Mouse (Mus musculus) gastrocnemius, adult 2 months (tissue): ENCODE measurements around the gene Cox8c. TPM values are rescaled to one million over a fixed set of nuclear protein-coding genes. Genes with fewer than 3 reads are reported as not detected.

Source experiments
- DNase-seq: peaks from one replicate; pipeline ENCODE4 v3.0.0; 2022
- H3K27ac ChIP-seq: fragments of 200-600 bp; 2 replicates; pipeline ENCODE4 v1.8.1; 2022; ENCODE audit warnings: mild to moderate bottlenecking
- H3K4me3 ChIP-seq: fragments of 200-600 bp; 2 replicates; pipeline ENCODE4 v1.8.1; 2022; ENCODE audit warnings: mild to moderate bottlenecking, moderate library complexity
- CTCF ChIP-seq: fragments of 200-600 bp; IDR thresholded peaks from 2 replicates; pipeline ENCODE4 v1.8.1; 2022; ENCODE audit warnings: antibody characterized with exemption, mild to moderate bottlenecking, moderate library complexity
- intact Hi-C: fragments of 180-260 bp; cut with DNase I; formaldehyde crosslinking; loops from one replicate; pipeline ENCODE4 v1.15.1; 2025
- total RNA-seq, 2 experiments: library from RNA; stranded (reverse); gene quantifications; 2 replicates each; pipeline ENCODE4 v1.2.3; 2021

The Cox8c gene
- total RNA-seq, 2 experiments from 2014 or later = not detected

DNA sequence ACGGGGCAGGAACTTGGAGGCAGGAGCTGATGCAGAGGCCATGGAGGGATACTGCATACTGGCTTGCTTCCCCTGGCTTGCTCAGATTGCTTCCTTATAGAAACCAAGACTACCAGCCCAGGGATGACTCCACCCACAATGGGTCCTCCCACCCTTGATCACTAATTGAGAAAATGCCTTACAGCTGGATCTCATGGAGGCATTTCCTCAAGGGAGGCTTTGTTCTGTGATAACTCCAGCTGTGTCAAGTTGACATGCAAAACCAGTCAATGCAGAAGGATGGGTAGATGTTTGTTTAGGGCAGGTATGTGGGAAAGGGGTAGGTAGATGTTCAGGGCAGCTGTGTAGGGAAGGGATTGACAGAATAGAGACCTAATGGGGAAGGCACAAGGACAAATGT, 31.2 kb downstream of the Cox8c start:
- Histone ChIP-seq H3K4me3 (no peak overlapping the region), H3K27ac (no peak overlapping the region)
- intact Hi-C loops = no loop called here
- no peak for TF ChIP-seq CTCF
- DNase-seq = no peak

- intact Hi-C loops = no loop called here
- TF ChIP-seq CTCF = no peak
- H3K27ac ChIP-seq = no peak overlapping the region
- no peak for DNase-seq
- no peak overlapping the region for H3K4me3 ChIP-seq
These were observed 31.7 kb downstream of the Cox8c start for GRCm38 (mm10) chr12:102930789-102931188.

DNA sequence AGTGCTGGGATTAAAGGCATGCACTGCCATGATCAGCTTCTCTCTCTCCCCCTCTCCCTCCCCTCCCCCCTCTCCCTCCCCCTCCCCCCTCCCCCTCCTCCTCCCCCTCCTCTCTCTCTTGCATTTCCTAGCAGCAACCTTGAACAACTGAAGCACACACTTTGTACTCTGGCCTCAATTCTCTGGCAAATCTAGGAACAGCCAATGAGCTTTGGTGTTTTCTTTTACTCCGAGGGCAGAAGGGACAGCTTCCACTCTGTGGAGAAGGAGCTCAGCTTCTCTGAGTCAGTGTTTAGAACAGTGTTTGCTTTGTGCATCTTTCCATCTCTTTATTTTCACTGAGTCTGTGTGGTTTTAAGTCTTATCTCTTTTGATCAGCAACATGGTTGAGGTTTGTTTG, 36.8 kb downstream of the Cox8c start:
- intact Hi-C loops = no loop called here
- H3K27ac ChIP-seq = no peak overlapping the region
- TF ChIP-seq CTCF = no peak
- H3K4me3 ChIP-seq = no peak overlapping the region
- DNase-seq = no peak

DNA sequence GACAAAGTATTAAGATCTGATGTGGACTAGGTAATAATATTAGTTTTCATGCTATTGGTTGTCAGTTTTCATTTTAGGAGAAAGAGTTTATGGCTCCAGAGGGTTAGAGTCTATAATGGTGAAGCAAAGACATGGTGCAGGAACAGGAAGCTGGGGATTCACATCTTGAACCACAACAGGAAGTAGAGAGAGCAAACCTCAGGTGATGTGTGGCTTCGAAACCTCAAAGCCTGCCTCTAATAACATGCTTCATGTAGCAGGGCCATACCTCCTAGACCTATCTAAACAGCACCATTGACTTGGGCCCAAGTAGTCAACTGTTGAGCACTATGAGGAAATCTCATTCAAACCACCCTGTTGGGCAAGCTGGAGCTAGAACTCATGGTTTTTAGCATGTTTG, 46.5 kb downstream of the Cox8c start:
- DNase-seq = no peak
- intact Hi-C loops = no loop called here
- no peak overlapping the region for H3K4me3 ChIP-seq
- H3K27ac ChIP-seq = no peak overlapping the region
- TF ChIP-seq CTCF = no peak

- intact Hi-C loops = no loop called here
- no peak for DNase-seq
- H3K27ac ChIP-seq = no peak overlapping the region
- H3K4me3 ChIP-seq = no peak overlapping the region
- TF ChIP-seq CTCF = no peak
These were observed 48.7 kb downstream of the Cox8c start for GRCm38 (mm10) chr12:102947826-102948225.

- peak within 1 kb of the TSS; percentile 66 for H3K4me3 ChIP-seq
- TF ChIP-seq CTCF = no peak
- peak; percentile 17 for DNase-seq
- no peak within 1 kb of the TSS for H3K27ac ChIP-seq
- intact Hi-C loops = no loop called here
These were observed 49.8 kb downstream of the Cox8c start, which contains the start of gene Unc79 for GRCm38 (mm10) chr12:102948778-102949394. Gene Unc79, plus strand, starts transcription at chr12:102948859.

DNA sequence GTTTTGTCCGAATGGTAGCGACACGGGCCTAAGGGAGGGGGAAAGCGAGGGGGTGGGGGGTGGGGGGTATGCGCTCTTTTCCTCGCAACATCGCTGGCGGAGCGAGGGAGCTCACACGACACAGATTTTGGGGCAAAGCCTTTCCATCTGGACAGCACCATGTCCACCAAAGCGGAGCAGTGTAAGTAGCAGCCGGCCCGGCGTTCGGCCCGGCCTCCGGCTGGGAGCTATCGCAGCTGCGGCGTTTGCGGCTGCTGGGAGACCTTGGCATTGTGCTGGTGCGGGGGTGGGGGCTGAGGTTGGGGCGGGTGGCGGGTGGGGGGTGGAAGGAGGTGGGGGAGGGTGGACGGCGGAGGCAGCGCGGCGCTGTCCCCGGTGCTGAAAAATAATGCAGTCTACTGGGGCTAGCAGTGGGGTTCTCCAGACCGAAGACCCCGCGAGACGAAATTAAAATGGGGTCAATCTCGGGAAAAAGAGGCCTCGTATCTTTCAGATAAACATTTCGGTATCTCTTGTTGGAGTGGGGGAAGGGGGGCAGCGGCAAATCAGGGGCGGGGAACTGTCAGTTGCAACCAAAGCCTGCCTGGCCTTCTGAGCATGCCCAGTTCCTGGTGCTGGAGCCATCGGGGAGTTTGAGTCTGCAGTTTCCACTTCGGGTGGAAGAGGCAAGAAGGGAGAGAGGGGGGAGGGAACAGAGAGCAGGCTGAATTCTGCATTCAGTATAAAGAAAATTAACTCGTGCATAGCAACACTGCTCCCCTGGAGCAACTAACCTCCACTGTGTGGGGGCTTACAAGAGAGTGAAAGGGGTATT, 50.5 kb downstream of the Cox8c start:
- no peak for TF ChIP-seq CTCF
- peak; percentile 30 for DNase-seq
- Histone ChIP-seq H3K27ac (no peak overlapping the region), H3K4me3 (peak overlapping the region; percentile 66)
- intact Hi-C loops = no loop called here

Other genes with a start within 250 kb of the Cox8c start
- gene Itpk1, start 194.4 kb upstream of the Cox8c start, total RNA-seq = 1 to 10 TPM; 6.5 to 6.6 TPM
- gene Moap1, start 155.7 kb upstream of the Cox8c start, total RNA-seq = 1 to 10 TPM; 4.8 to 5.5 TPM
- 1 to 10 TPM; 2.3 to 3.5 TPM for gene Tmem251, start 155.6 kb upstream of the Cox8c start, total RNA-seq
- not detected for gene Gm28051, start 141.6 kb upstream of the Cox8c start, total RNA-seq
- 10 to 100 TPM in 1 of 2 experiments, 1 to 10 TPM in 1; 7.7 to 11.3 TPM for gene Gon7, start 141.5 kb upstream of the Cox8c start, total RNA-seq
- 10 to 100 TPM; 14.1 to 15.6 TPM for gene Ubr7, start 141.3 kb upstream of the Cox8c start, total RNA-seq
- gene Gm20604, start 140.6 kb upstream of the Cox8c start, total RNA-seq = 1 to 10 TPM; 1.9 to 3.7 TPM
- gene Btbd7, start 20.8 kb upstream of the Cox8c start, total RNA-seq = 10 to 100 TPM; 17.1 to 19.6 TPM
- gene Unc79, start 49.5 kb downstream of the Cox8c start, total RNA-seq = not detected